9 mouse cellular contexts compared by ENCODE assay signal in genomic region chr17:84141691-84142090, GRCm38 (mm10). TPM values are rescaled to one million over a fixed set of nuclear protein-coding genes. Genes with fewer than 3 reads are reported as not detected.
DNase-seq lines count a peak whose midpoint lies in the region; ATAC-seq and TF ChIP-seq lines count a peak whose summit lies in the region.
"Had no signal": no experiment of that assay in that cellular context is flagged by ENCODE, and none has a peak within 500 bp of the region (broad histone marks: within the 10 kb centered on the region; RNA-seq: fewer than 3 reads in every experiment).

No protein-coding gene starts in this region.

- peak overlapping the region; percentile 78 for H3K27ac ChIP-seq in lung, embryonic 14.5 days (ENCODE audit: low read depth)
- H3K27ac ChIP-seq in heart, embryonic 13.5 days (replicated peaks), result peak overlapping the region; percentile 92
- peak overlapping the region; percentile 47; the same call in 1 of the 2 replicates for H3K27ac ChIP-seq in limb, embryonic 15.5 days
- peak overlapping the region; percentile 81 for H3K27ac ChIP-seq in stomach, embryonic 15.5 days

- peaks cover 33% of the 10 kb centered on the region for H3K4me1 ChIP-seq in lung, embryonic 14.5 days (ENCODE audit: insufficient read depth)
- H3K4me1 ChIP-seq in heart, embryonic 13.5 days, result peaks cover 75% of the 10 kb centered on the region
- peaks cover 63% of the 10 kb centered on the region for H3K4me1 ChIP-seq in limb, embryonic 15.5 days
- peaks cover 58% of the 10 kb centered on the region for H3K4me1 ChIP-seq in stomach, embryonic 15.5 days

- peak; percentile 46; the same call in 1 of the 2 replicates for ATAC-seq in lung, embryonic 14.5 days (ENCODE audit: insufficient read depth)
- ATAC-seq in heart, embryonic 13.5 days (ENCODE audit: extremely low read depth, insufficient number of reproducible peaks, low FRiP score, low TSS enrichment), result no peak
- no peak for ATAC-seq in limb, embryonic 15.5 days (ENCODE audit: insufficient number of reproducible peaks, low FRiP score, low TSS enrichment, low read depth)
- ATAC-seq in stomach, embryonic 15.5 days (ENCODE audit: insufficient read depth, low FRiP score, low read depth), result no peak

- no peak overlapping the region for H3K9ac ChIP-seq in lung, embryonic 14.5 days
- 0 out of 2 replicates have a peak overlapping the region, but pooled peaks have one; percentile 39 for H3K9ac ChIP-seq in heart, embryonic 13.5 days
- H3K9ac ChIP-seq in limb, embryonic 15.5 days, result no peak overlapping the region
- H3K9ac ChIP-seq in stomach, embryonic 15.5 days, result no peak overlapping the region

- H3K4me2 ChIP-seq in lung, embryonic 14.5 days, result no peak overlapping the region
- H3K4me2 ChIP-seq in heart, embryonic 13.5 days, result peak overlapping the region; percentile 18; the same call in 1 of the 2 replicates
- H3K4me2 ChIP-seq in limb, embryonic 15.5 days, result no peak overlapping the region
- no peak overlapping the region for H3K4me2 ChIP-seq in stomach, embryonic 15.5 days

- no peak for TF ChIP-seq CTCF in lung, embryonic 14.5 days (IDR thresholded peaks at IDR 0.05; ENCODE audit: low read depth)

- DNase-seq in lung, embryonic 14.5 days, result peak; percentile 63
- no peak for DNase-seq in lung, postnatal 14 days
- DNase-seq in layer of hippocampus, postnatal 14 days (ENCODE audit: low spot score in 2 of 2), result no peak
- no peak for DNase-seq in spleen, postnatal 36 days (ENCODE audit: low spot score in 2 of 2)
- DNase-seq in right cerebral cortex, postnatal 36 days (ENCODE audit: low spot score in 2 of 2), result no peak

- no peaks in the 10 kb centered on the region for H3K36me3 ChIP-seq in lung, embryonic 14.5 days (ENCODE audit: insufficient read depth)
- H3K36me3 ChIP-seq in heart, embryonic 13.5 days, result no peaks in the 10 kb centered on the region
- no peaks in the 10 kb centered on the region for H3K36me3 ChIP-seq in limb, embryonic 15.5 days
- H3K36me3 ChIP-seq in stomach, embryonic 15.5 days, result no peaks in the 10 kb centered on the region

- WGBS in lung, embryonic 14.5 days, result 63% methylated on average over 6 of the region's 6 CpGs
- WGBS in heart, embryonic 13.5 days, result 61% methylated on average over 6 of the region's 6 CpGs
- WGBS in limb, embryonic 15.5 days, result 71% methylated on average over 6 of the region's 6 CpGs
- 59% methylated on average over 6 of the region's 6 CpGs for WGBS in stomach, embryonic 15.5 days

- no peak overlapping the region for H3K4me3 ChIP-seq in lung, embryonic 14.5 days (ENCODE audit: low read depth, low read length)
- H3K4me3 ChIP-seq in heart, embryonic 13.5 days, result no peak overlapping the region
- no peak overlapping the region for H3K4me3 ChIP-seq in limb, embryonic 15.5 days
- no peak overlapping the region for H3K4me3 ChIP-seq in stomach, embryonic 15.5 days (replicated peaks)

- H3K9me3 ChIP-seq in lung, embryonic 14.5 days (ENCODE audit: low read depth, low read length), result no peaks in the 10 kb centered on the region
- no peaks in the 10 kb centered on the region for H3K9me3 ChIP-seq in heart, embryonic 13.5 days
- no peaks in the 10 kb centered on the region for H3K9me3 ChIP-seq in limb, embryonic 15.5 days
- no peaks in the 10 kb centered on the region for H3K9me3 ChIP-seq in stomach, embryonic 15.5 days
- H3K9me3 ChIP-seq: megakaryocyte, embryonic 14.5 days had no signal

- H3K27me3 ChIP-seq in lung, embryonic 14.5 days (ENCODE audit: insufficient read depth, low read length), result no peaks in the 10 kb centered on the region
- peaks cover 6% of the 10 kb centered on the region; the same call in 1 of the 2 replicates for H3K27me3 ChIP-seq in heart, embryonic 13.5 days (replicated peaks)
- H3K27me3 ChIP-seq in limb, embryonic 15.5 days, result no peaks in the 10 kb centered on the region
- H3K27me3 ChIP-seq in stomach, embryonic 15.5 days (replicated peaks), result no peaks in the 10 kb centered on the region

RNA-seq across cellular contexts. Expression of gene Zfp36l2, which starts 46.1 kb away (rescaled TPM):
- 20.8 and 21.9 TPM in 2 replicates for polyA plus RNA-seq in lung, embryonic 14.5 days (2014; fragmentation: Nextera tagmentation; extraction: Ambion mirVana)
- 5.6 and 6.2 TPM in 2 replicates for polyA plus RNA-seq in heart, embryonic 13.5 days (2015; fragmentation: Nextera tagmentation; extraction: Ambion mirVana)
- 19.5 and 22.5 TPM in 2 replicates for polyA plus RNA-seq in limb, embryonic 15.5 days (2015; fragmentation: Nextera tagmentation; extraction: Ambion mirVana)
- polyA plus RNA-seq in stomach, embryonic 15.5 days (2015; fragmentation: Nextera tagmentation; extraction: Ambion mirVana), result 24.6 and 25.7 TPM in 2 replicates
- total RNA-seq in layer of hippocampus, postnatal 14 days (2021), result 10 to 100 TPM; 22.7 to 29.5 TPM
